Comparison of ENCODE assay signal across 25 mouse cellular contexts in genomic region chr10:66889786-66890555, GRCm38 (mm10).
DNase-seq lines count a peak whose midpoint lies in the region; ATAC-seq and TF ChIP-seq lines count a peak whose summit lies in the region.
"Had no signal": no experiment of that assay in that cellular context is flagged by ENCODE, and none has a peak within 500 bp of the region (broad histone marks: within the 10 kb centered on the region; RNA-seq: fewer than 3 reads in every experiment).

No protein-coding gene starts in this region.

- H3K9me3 ChIP-seq in lung, embryonic 16.5 days (ENCODE audit: control insufficient read depth, low read length) = no peaks in the 10 kb centered on the region
- H3K9me3 ChIP-seq: G1E; hindbrain, embryonic 12.5 days; liver, embryonic 13.5 days had no signal

- peak; percentile 17; the same call in 1 of the 2 replicates for ATAC-seq in lung, embryonic 16.5 days (ENCODE audit: low read depth)
- ATAC-seq: forebrain, postnatal 0 days had no signal

- no peaks in the 10 kb centered on the region for H3K36me3 ChIP-seq in lung, embryonic 16.5 days (ENCODE audit: control insufficient read depth, insufficient read depth, low read length)
- H3K36me3 ChIP-seq: forebrain, embryonic 10.5 days; G1E; hindbrain, embryonic 12.5 days; liver, embryonic 13.5 days had no signal

- no peaks in the 10 kb centered on the region for H3K27me3 ChIP-seq in lung, embryonic 16.5 days (ENCODE audit: control insufficient read depth, insufficient read depth, low read depth, low read length)
- H3K27me3 ChIP-seq: hindbrain, embryonic 12.5 days; liver, embryonic 13.5 days had no signal

- no peak for DNase-seq in layer of hippocampus, adult 2 months (ENCODE audit: low spot score in 2 of 2)
- DNase-seq in layer of hippocampus, adult 8-10 months (ENCODE audit: low spot score in 2 of 2) = no peak
- DNase-seq in lung, postnatal 4 days = no peak
- DNase-seq in brain, adult 2 months (ENCODE audit: low read depth, low spot score) = peak; percentile 73
- DNase-seq in left cerebral cortex, postnatal 25 days (ENCODE audit: low spot score in 2 of 2) = peak; percentile 37 to 70
- no peak for DNase-seq in urinary bladder, postnatal 10 days (ENCODE audit: low spot score)
- DNase-seq in adrenal gland, postnatal 10 days = no peak
- DNase-seq: adrenal gland, postnatal 25 days; cerebellum, adult 18-20 months; cerebellum, postnatal 25 days; forebrain, postnatal 0 days; gastrocnemius, adult 2 months; heart, postnatal 10 days; kidney, adult 2 months; kidney, postnatal 10 days; liver, embryonic 13.5 days; lung, postnatal 14 days; retina, postnatal 1 day; thymus, adult 18-20 months; thymus, postnatal 4 days had no signal

- intact Hi-C loops in left cerebral cortex, postnatal 25 days (cut with DNase I) = no loop called here

- H3K4me2 ChIP-seq in lung, embryonic 16.5 days (ENCODE audit: low read depth, low read length) = no peak overlapping the region
- H3K4me2 ChIP-seq: heart, embryonic 11.5 days; hindbrain, embryonic 12.5 days; liver, embryonic 13.5 days had no signal

- 57% methylated on average over 12 of the region's 12 CpGs for WGBS in lung, embryonic 16.5 days

- H3K27ac ChIP-seq in layer of hippocampus, adult 2 months = peak overlapping the region; percentile 37; the same call in 1 of the 2 replicates
- no peak overlapping the region for H3K27ac ChIP-seq in lung, embryonic 16.5 days (ENCODE audit: low read length)
- H3K27ac ChIP-seq: forebrain, embryonic 10.5 days; gastrocnemius, adult 2 months; hindbrain, embryonic 12.5 days; liver, embryonic 13.5 days had no signal

- no peak overlapping the region for H3K4me3 ChIP-seq in layer of hippocampus, adult 2 months
- H3K4me3 ChIP-seq in lung, embryonic 16.5 days (ENCODE audit: low read length) = no peak overlapping the region
- H3K4me3 ChIP-seq: forebrain, embryonic 10.5 days; gastrocnemius, adult 2 months; hindbrain, embryonic 12.5 days; liver, embryonic 13.5 days had no signal

- TF ChIP-seq CTCF in layer of hippocampus, adult 2 months (conservative IDR thresholded peaks at IDR 0.05) = no peak

- H3K9ac ChIP-seq in lung, embryonic 16.5 days (ENCODE audit: low read length) = no peak overlapping the region
- H3K9ac ChIP-seq: forebrain, postnatal 0 days; hindbrain, embryonic 12.5 days; liver, embryonic 13.5 days had no signal

- no peaks in the 10 kb centered on the region for H3K4me1 ChIP-seq in lung, embryonic 16.5 days (replicated peaks; ENCODE audit: control insufficient read depth, insufficient read depth, low read length)
- H3K4me1 ChIP-seq: forebrain, embryonic 10.5 days; hindbrain, embryonic 12.5 days; liver, embryonic 13.5 days had no signal

Comparison
In these comparisons a context has a peak if more than half of its experiments do, and no peak if none do; other contexts are left out.
1. DNase-seq: peak in brain, adult 2 months (single experiment) and left cerebral cortex, postnatal 25 days (2 of 2); none in layer of hippocampus, adult 2 months (0 of 2), layer of hippocampus, adult 8-10 months (0 of 2), lung, postnatal 4 days (0 of 2), urinary bladder, postnatal 10 days (single experiment) and adrenal gland, postnatal 10 days (single experiment).